Mouse (Mus musculus) stomach, postnatal 0 days (tissue): Measurements from ENCODE around the gene Slc5a10. TPM values are rescaled to one million over a fixed set of nuclear protein-coding genes. Genes with fewer than 3 reads are reported as not detected.

Source experiments
- ATAC-seq: fragments of 200-750 bp; cut with Nextera tagmentation; 2 replicates; pipeline ENCODE4 v1.8.0; 2017; ENCODE audit not compliant: low FRiP score, low TSS enrichment
- DNase-seq: peaks from one replicate; pipeline ENCODE4 v3.0.0-alpha.2; 2016; ENCODE audit warnings: low spot score
- H3K27ac ChIP-seq: fragments of 300-500 bp; sonication (generic); replicated peaks from 2 replicates; pipeline ENCODE4 v1.5.1; 2014; ENCODE audit warnings: mild to moderate bottlenecking, control low read depth
- H3K27me3 ChIP-seq: fragments of 300-500 bp; sonication (generic); 2 replicates; pipeline ENCODE4 v1.6.1; 2014; ENCODE audit warnings: low read length; ENCODE audit not compliant: control insufficient read depth, insufficient read depth
- H3K36me3 ChIP-seq: fragments of 300-500 bp; sonication (generic); 2 replicates; pipeline ENCODE4 v1.6.1; 2014; ENCODE audit warnings: low read length, mixed read lengths; ENCODE audit not compliant: control insufficient read depth, insufficient read depth
- H3K4me1 ChIP-seq: fragments of 300-500 bp; sonication (generic); replicated peaks from 2 replicates; pipeline ENCODE4 v1.6.1; 2014; ENCODE audit warnings: antibody characterized with exemption; ENCODE audit not compliant: control insufficient read depth, insufficient read depth
- H3K4me2 ChIP-seq: fragments of 300-500 bp; sonication (generic); replicated peaks from 2 replicates; pipeline ENCODE4 v1.6.1; 2014; ENCODE audit warnings: low read depth, mild to moderate bottlenecking, control low read depth, moderate library complexity
- H3K4me3 ChIP-seq: fragments of 300-500 bp; sonication (generic); 2 replicates; pipeline ENCODE4 v1.5.1; 2014; ENCODE audit warnings: low read depth, low read length, control low read depth
- H3K9ac ChIP-seq: fragments of 300-500 bp; sonication (generic); 2 replicates; pipeline ENCODE4 v1.6.1; 2014; ENCODE audit warnings: mild to moderate bottlenecking, low read length, control low read depth, mixed read lengths
- H3K9me3 ChIP-seq: fragments of 300-500 bp; sonication (generic); 2 replicates; pipeline ENCODE4 v1.6.1; 2016; ENCODE audit warnings: low read length; ENCODE audit not compliant: control insufficient read depth
- CTCF ChIP-seq: IDR thresholded peaks from 2 replicates; pipeline ENCODE4 v1.5.1; 2016; ENCODE audit warnings: antibody characterized with exemption, low read depth, mild to moderate bottlenecking, moderate library complexity
- EP300 ChIP-seq: optimal IDR thresholded peaks from 2 replicates; pipeline ENCODE3; 2016; ENCODE audit warnings: antibody characterized with exemption
- WGBS: fragments of 180-500 bp; shearing (Covaris S2); extraction: QIAGEN DNeasy Blood & Tissue Kit; methylation state at CpG from one replicate; pipeline ENCODE4 v1.1.7; 2014; 5-methylcytosine and 5-hydroxymethylcytosine counted together
- polyA plus RNA-seq: library from polyadenylated mRNA; unstranded; fragments of >200 nt; fragmentation: Nextera tagmentation; extraction: Ambion mirVana; gene quantifications from 2 replicates; pipeline ENCODE4 v1.2.1, GENCODE M21; 2015

The Slc5a10 gene
- polyA plus RNA-seq, 1 experiment from 2014 or later, result not detected

GRCm38 (mm10) chr11:61745781-61746180 is 25.2 kb upstream of the Slc5a10 start:
- H3K4me1 ChIP-seq, result no peaks in the 10 kb centered on the region
- no peak overlapping the region for H3K27ac ChIP-seq
- no peak overlapping the region for H3K4me3 ChIP-seq
- H3K9ac ChIP-seq, result no peak overlapping the region
- WGBS, result 90% methylated on average over 9 of the region's 9 CpGs
- ATAC-seq, result no peak
- peaks cover 6% of the 10 kb centered on the region for H3K36me3 ChIP-seq
- H3K4me2 ChIP-seq, result no peak overlapping the region
- TF ChIP-seq CTCF (no peak), EP300 (no peak)
- no peaks in the 10 kb centered on the region for H3K27me3 ChIP-seq
- no peaks in the 10 kb centered on the region for H3K9me3 ChIP-seq
- DNase-seq, result no peak

- Histone ChIP-seq H3K4me2 (no peak overlapping the region), H3K27me3 (no peaks in the 10 kb centered on the region), H3K4me3 (no peak overlapping the region), H3K9ac (no peak overlapping the region), H3K9me3 (no peaks in the 10 kb centered on the region), H3K4me1 (no peaks in the 10 kb centered on the region), H3K27ac (no peak overlapping the region), H3K36me3 (peaks cover 10% of the 10 kb centered on the region)
- TF ChIP-seq EP300 (no peak), CTCF (peak; percentile 48)
- 74% methylated on average over 3 of the region's 3 CpGs for WGBS
- ATAC-seq (no peak), DNase-seq (no peak)
Measured at GRCm38 (mm10) chr11:61744460-61744859, 23.8 kb upstream of the Slc5a10 start.

- H3K4me3 ChIP-seq, result no peak overlapping the region
- 74% methylated on average over 3 of the region's 3 CpGs for WGBS
- peaks cover 10% of the 10 kb centered on the region for H3K36me3 ChIP-seq
- no peaks in the 10 kb centered on the region for H3K9me3 ChIP-seq
- no peak overlapping the region for H3K9ac ChIP-seq
- H3K4me2 ChIP-seq, result no peak overlapping the region
- H3K27ac ChIP-seq, result no peak overlapping the region
- DNase-seq (no peak), ATAC-seq (no peak)
- TF ChIP-seq EP300 (no peak), CTCF (no peak)
- H3K27me3 ChIP-seq, result no peaks in the 10 kb centered on the region
- no peaks in the 10 kb centered on the region for H3K4me1 ChIP-seq
Measured at GRCm38 (mm10) chr11:61743768-61744167, 23.1 kb upstream of the Slc5a10 start.

GRCm38 (mm10) chr11:61740500-61740899 is 19.9 kb upstream of the Slc5a10 start:
- TF ChIP-seq CTCF, result peak; percentile 22
- no peak for TF ChIP-seq EP300
- H3K4me1 ChIP-seq, result no peaks in the 10 kb centered on the region
- no peak overlapping the region for H3K9ac ChIP-seq
- no peak for DNase-seq
- ATAC-seq, result no peak
- 96% methylated on average over 1 of the region's 1 CpGs for WGBS
- no peaks in the 10 kb centered on the region for H3K9me3 ChIP-seq
- no peak overlapping the region for H3K4me3 ChIP-seq
- no peak overlapping the region for H3K4me2 ChIP-seq
- H3K36me3 ChIP-seq, result peaks cover 14% of the 10 kb centered on the region; the same call in 1 of the 2 replicates
- H3K27ac ChIP-seq, result no peak overlapping the region
- no peaks in the 10 kb centered on the region for H3K27me3 ChIP-seq

GRCm38 (mm10) chr11:61737290-61737689 is 16.7 kb upstream of the Slc5a10 start:
- H3K36me3 ChIP-seq, result peaks cover 14% of the 10 kb centered on the region; the same call in 1 of the 2 replicates

GRCm38 (mm10) chr11:61732672-61733071 is 12.0 kb upstream of the Slc5a10 start:
- no peak overlapping the region for H3K27ac ChIP-seq

More at GRCm38 (mm10) chr11:61737290-61737689, 16.7 kb upstream of the Slc5a10 start:
- Histone ChIP-seq H3K4me2 (no peak overlapping the region), H3K27me3 (no peaks in the 10 kb centered on the region), H3K27ac (no peak overlapping the region), H3K9ac (no peak overlapping the region), H3K4me1 (no peaks in the 10 kb centered on the region), H3K4me3 (no peak overlapping the region), H3K9me3 (no peaks in the 10 kb centered on the region)
- 93% methylated on average over 1 of the region's 1 CpGs for WGBS
- DNase-seq (no peak), ATAC-seq (no peak)
- no peak for TF ChIP-seq EP300
- no peak for TF ChIP-seq CTCF

More at GRCm38 (mm10) chr11:61732672-61733071, 12.0 kb upstream of the Slc5a10 start:
- 88% methylated on average over 7 of the region's 7 CpGs for WGBS
- Histone ChIP-seq H3K9ac (no peak overlapping the region), H3K27me3 (no peaks in the 10 kb centered on the region), H3K4me1 (no peaks in the 10 kb centered on the region), H3K4me2 (no peak overlapping the region), H3K9me3 (no peaks in the 10 kb centered on the region), H3K4me3 (no peak overlapping the region), H3K36me3 (peaks cover 7% of the 10 kb centered on the region; the same call in 1 of the 2 replicates)
- TF ChIP-seq CTCF, result no peak
- TF ChIP-seq EP300, result no peak
- ATAC-seq (no peak), DNase-seq (no peak)
